Mouse (Mus musculus) 3T3-L1 (cell line): Measurements from ENCODE around the gene Sec61g.
"Not testable (repeated sequence)": the region's sequence is repeated elsewhere in the genome, so short reads cannot be mapped to it uniquely, and the experiment has no call there.

ENCODE experiments used
- DNase-seq: peaks from one replicate; pipeline ENCODE4 v3.0.0-alpha.2; 2015; ENCODE audit warnings: low read depth, low spot score

The Sec61g gene

DNA sequence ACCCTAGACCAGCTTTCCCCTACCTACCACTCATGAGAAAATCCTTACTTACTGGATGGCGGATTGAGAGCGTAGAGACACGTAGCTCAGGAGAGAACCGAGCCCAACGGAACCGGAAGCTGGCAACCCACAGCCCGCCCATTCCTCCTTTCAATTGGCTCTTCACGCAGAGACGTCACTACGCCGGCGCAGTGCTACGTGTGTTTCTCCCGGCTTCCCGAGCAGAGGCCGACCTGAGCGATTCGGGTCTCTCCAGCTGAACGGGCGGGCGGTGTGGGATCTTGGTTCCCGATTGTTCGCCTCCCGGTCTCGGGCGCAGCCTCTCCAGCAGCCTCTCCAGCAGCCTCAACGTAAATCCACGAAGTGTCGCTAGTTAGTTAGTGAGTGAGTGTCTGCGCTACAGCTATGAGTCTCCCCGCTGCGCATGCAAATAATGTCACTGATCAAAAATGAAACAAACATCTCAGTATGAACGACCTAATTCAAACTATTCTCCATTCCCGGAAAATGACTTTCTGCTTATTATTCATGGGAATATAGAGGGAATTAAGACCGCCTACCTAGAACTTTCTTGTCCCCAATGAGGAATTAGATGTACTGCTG lies at the start of gene Sec61g:
Gene Sec61g (minus strand): TSS at position 433 of the 603 bp plus-strand sequence.
- peak; percentile 97 for DNase-seq

- DNase-seq = peak; percentile 90
Measured at GRCm38 (mm10) chr11:16546421-16547163, 38.3 kb upstream of the Sec61g start.

DNA sequence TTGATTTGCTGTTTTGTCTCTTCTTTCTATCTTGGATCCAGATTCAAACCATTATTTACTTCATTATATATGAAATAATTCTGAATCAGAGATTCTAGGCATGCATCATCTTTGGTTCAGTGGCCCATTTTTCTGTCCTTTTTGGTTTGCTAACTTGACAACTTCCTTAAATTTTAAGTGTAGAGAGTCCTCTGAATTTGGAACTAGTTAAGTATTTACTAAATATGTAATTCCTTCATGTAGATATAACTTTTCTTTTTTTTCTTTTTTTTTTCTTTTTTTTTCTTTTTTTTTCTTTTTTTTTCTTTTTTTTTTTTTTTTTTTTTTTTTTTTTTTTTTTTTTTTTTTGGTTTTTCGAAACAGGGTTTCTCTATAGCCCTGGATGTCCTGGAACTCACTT lies 29.1 kb upstream of the Sec61g start:
- DNase-seq = no peak

DNA sequence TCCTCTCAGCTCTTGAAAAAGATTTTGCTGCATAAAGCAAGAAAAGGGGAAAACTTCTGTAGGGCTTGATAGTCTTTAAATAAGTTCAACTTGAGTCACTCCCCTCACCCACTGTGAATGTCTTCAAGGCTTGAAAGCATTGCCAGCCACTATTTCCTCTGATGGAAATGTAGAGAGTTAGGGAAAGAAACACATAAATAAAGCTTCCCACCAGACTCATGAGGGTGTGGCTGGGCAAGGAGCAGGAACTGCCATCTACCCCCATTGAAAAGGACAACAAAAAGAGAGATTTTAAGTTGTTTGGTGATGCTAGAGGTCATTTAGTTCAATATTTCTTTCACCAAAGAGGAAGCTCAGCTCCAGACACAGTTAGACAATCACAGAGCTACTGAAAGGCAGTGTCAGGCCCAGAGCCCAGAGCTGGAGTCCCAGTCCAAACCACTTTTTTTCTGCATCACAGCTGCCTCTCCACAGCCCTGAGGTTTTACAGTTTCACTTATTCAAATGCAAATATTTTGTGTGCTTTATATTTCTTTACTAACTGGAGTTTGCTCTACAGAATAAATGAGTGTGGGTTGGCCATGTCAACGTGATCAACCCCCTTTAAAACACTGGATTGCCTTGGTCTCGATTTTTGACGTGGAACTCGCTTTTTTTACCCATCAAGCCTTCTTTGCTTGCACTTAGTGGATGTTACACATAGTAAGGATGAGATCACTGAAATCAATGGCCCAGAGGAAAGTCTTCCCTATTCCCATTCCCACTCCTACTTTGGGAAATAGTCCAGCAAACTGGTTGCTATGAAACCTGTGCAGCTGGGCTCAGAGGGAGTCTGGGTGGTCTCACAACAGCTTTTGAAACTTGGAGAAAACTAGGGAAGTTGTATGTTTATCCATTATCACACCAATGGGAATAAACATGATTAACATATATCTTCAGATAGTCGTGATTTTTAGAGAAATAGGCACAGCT lies 26.6 kb upstream of the Sec61g start:
- DNase-seq = no peak

DNA sequence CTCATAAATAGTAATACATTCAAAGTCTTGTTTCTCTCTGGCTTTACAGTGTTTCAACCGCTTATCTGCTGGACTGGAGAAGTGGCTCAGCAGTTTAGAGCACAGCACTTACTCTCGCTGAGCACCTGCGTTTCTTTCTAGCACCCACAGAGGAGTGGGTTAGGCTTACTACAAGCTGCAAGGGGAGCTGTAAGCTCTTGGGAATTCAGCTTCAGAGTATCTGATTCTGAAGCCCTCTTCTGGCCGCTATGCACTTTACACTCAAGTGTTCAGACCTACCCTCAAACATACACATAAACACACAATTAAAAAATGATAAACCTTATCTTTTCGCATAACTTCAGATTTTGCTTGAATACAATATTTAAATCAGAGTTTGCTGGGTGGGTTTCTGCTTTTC lies 24.6 kb upstream of the Sec61g start:
- DNase-seq = peak; percentile 44

- no peak for DNase-seq
Measured at GRCm38 (mm10) chr11:16528909-16529308, 20.6 kb upstream of the Sec61g start.

- no peak for DNase-seq
Measured at GRCm38 (mm10) chr11:16528391-16528790, 20.1 kb upstream of the Sec61g start.

DNA sequence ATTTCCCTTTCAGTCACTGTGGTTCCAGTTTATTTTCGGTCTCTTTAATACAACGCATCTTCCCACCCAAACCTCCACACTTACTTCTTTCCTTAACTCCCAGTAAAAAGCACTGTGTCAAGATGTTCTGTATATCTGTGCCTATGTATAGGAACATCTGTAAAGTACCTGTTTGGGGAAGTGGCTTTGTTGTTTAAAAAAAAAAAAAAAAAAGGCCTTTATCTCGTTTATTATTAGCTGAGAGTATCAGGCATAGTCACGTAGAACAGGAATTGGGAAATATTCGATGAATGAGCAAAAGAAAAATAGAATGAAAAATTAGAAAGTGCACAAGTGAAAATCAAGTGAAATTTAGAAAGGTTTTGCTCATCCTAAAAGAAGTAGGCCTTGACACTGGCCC lies 19.5 kb upstream of the Sec61g start:
- DNase-seq = no peak

- peak; percentile 87 for DNase-seq
Measured at GRCm38 (mm10) chr11:16526467-16526866, 18.2 kb upstream of the Sec61g start.

DNA sequence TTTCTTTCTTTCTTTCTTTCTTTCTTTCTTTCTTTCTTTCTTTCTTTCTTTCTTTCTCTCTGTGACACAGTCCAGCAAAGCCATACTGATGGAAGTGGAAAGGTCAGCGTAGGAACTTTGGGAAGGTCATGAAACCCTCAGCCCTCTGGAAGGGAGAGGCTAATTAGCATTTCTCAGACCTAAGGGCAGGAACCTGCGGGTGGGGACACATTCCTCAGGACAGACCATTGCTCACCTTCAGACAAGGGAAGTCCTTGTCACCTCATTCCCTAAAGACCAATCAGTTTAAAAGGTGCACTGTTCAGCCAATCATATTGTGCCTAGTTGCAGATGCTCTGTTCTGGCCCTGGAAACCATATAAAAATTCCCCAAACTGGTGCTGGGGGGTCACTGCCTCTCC lies 17.4 kb upstream of the Sec61g start:
- DNase-seq = no peak

GRCm38 (mm10) chr11:16524917-16525640 lies 16.8 kb upstream of the Sec61g start:
- DNase-seq = peak; percentile 86

DNA sequence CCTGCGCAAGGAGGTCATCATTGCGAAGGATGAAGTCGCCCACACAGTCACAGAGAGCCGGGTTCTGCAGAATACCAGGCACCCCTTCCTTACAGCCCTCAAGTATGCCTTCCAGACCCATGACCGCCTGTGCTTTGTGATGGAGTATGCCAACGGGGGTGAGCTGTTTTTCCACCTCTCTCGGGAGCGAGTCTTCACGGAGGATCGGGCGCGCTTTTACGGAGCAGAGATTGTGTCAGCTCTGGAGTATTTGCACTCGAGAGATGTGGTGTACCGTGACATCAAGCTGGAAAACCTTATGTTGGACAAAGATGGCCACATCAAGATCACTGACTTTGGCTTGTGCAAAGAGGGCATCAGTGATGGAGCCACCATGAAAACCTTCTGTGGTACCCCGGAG lies 6.8 kb upstream of the Sec61g start:
- not testable (repeated sequence) for DNase-seq

- not testable (repeated sequence) for DNase-seq
Measured at GRCm38 (mm10) chr11:16514221-16514620, 5.9 kb upstream of the Sec61g start.

DNA sequence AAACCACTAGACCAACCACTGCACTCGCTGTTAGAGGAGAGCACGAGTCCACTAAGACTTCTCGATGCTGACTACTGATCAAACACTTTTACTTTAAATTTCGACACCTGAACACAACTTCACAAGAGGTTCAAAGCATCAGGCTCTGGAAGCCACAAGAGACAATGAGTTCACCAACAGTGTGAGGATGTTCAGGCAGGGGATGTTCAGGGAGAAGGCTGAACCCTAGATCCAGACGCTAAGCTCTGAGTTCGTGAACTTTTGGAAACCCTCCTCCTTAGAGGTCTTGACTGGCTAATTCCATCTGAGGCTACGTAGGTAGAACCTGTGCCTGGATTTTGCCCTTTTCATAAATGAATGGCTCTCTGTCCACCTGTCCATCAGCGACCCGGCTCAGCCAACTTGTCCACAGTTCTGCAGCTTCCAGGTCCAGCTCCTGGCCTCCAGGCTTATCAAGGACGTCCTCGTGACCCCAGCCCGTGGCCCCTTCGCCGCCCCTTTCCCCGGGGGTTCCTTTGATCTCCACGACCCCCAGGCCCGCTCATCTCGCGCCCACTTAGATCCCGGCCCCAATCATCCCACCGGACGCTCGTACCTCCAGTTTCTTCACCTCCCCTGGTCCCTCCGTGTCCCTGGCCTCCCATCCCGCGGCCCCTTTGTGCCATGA lies 766 bp downstream of the Sec61g start:
- peak; percentile 26 for DNase-seq

DNA sequence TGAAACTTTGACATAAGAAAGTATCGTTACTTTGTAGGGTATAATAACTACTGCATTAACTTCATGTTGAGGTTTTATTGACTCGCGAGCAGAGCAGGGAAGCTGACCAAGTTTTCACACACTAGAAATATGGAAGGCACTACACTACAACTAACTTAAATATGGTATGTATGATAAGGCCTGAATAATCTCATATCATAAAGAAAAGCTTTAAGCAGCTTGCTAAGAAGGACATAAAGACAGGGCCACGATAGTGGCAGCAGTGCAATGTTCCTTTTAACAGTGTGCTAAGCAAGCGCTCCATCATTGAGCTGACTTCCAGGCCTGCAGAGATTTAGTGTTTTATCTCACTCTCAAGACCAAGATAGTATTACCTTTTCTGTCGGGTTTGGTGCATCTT lies 2.3 kb downstream of the Sec61g start:
- no peak for DNase-seq

- DNase-seq = no peak
Measured at GRCm38 (mm10) chr11:16503150-16503549, 5.1 kb downstream of the Sec61g start.

GRCm38 (mm10) chr11:16502744-16503143 lies 5.5 kb downstream of the Sec61g start:
- no peak for DNase-seq

DNA sequence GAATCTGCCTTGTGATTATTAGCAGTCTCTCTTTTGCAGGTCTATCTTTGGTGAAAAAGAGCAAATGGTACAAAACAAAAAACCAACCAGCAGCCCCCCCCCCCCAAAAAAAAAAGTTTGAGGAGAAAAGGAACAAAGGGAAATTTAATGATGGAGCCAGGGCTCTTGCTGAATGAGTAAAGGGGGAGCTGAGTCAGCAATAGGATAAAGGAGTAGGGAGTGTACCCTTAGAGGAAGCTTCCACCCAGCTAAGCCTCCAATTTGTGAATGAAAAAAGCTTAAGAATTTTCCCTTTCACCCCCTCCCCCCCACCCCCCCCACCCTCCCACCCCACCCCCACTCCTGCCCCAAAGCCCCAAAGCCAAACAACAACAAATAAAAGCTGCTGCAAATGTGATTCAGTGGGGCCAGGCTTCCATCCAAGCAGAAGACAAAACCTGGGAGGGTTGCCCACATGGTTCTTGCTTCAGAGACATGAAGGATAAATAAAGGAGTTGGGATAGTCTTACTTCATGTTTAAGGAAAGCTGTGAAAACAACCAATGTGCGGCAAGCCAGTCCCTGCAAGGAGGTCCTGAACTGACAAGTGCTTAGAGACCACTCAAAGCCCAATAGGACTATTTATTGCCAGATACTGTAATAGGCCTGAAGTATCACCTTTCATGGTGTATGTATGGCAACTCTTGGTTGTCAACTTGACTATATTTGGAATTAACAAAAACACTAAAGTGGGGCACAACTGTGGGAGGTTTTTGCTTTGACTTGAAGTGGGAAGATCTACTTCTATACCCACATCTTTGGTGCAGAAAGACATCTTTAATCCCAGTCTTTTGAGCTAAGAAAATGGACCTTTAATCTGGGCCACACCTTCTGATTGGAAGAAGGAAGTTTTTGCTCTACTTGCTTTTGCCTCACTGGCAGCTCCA lies 9.3 kb downstream of the Sec61g start:
- peak; percentile 20 for DNase-seq
